Mouse (Mus musculus) megakaryocyte, embryonic 14.5 days (primary cell): ENCODE results near the gene Lrrc7. TPM values are rescaled to one million over a fixed set of nuclear protein-coding genes. Genes with fewer than 3 reads are reported as not detected.

ENCODE experiments used
- H3K27me3 ChIP-seq: replicated peaks from 2 replicates; pipeline ENCODE3; 2012; ENCODE audit warnings: inconsistent platforms
- H3K36me3 ChIP-seq: replicated peaks from 2 replicates; pipeline ENCODE3; 2012; ENCODE audit warnings: low read length, inconsistent platforms, mixed read lengths
- H3K4me1 ChIP-seq: 2 replicates; pipeline ENCODE4 v1.6.1; 2012; ENCODE audit warnings: inconsistent platforms
- H3K4me3 ChIP-seq: replicated peaks from 2 replicates; pipeline ENCODE3; 2012; ENCODE audit warnings: moderate library complexity, mild to moderate bottlenecking, inconsistent platforms
- H3K9me3 ChIP-seq: 2 replicates; pipeline ENCODE4 v1.6.1; 2012; ENCODE audit warnings: inconsistent platforms
- FLI1 ChIP-seq: IDR thresholded peaks from 2 replicates; pipeline ENCODE4 v1.6.1; 2012; ENCODE audit warnings: low read length, inconsistent platforms, mixed read lengths
- GATA1 ChIP-seq: IDR thresholded peaks from 3 replicates; pipeline ENCODE4 v1.6.1; 2012; ENCODE audit warnings: mixed read lengths, low read length, inconsistent platforms, borderline replicate concordance
- polyA plus RNA-seq: library from polyadenylated mRNA; stranded (reverse); fragments of >175 nt; gene quantifications from 2 replicates; pipeline ENCODE4 v1.2.3, GENCODE M21; 2012; ENCODE audit warnings: low replicate concordance; ENCODE audit not compliant: insufficient read depth

Lrrc7 gene
- polyA plus RNA-seq, result not detected in 2 replicates

- Histone ChIP-seq H3K4me3 (no peak within 1 kb of the TSS), H3K9me3 (0 out of 2 replicates have a peak, but pooled peaks cover 3% of the 10 kb centered on the region)
- TF ChIP-seq GATA1 (no peak), FLI1 (no peak)
Observed at GRCm38 (mm10) chr3:158561987-158562360, at the start of gene Lrrc7. Gene Lrrc7, minus strand, starts transcription at chr3:158562221.

GRCm38 (mm10) chr3:158607065-158607464, 45.0 kb upstream of the Lrrc7 start:
- Histone ChIP-seq H3K4me1 (no peaks in the 10 kb centered on the region), H3K27me3 (no peaks in the 10 kb centered on the region), H3K36me3 (no peaks in the 10 kb centered on the region), H3K9me3 (peaks cover 7% of the 10 kb centered on the region), H3K4me3 (no peak overlapping the region)
- TF ChIP-seq GATA1 (no peak), FLI1 (no peak)

More at GRCm38 (mm10) chr3:158561987-158562360, at the start of gene Lrrc7:
- peaks cover 7% of the 10 kb centered on the region; the same call in 1 of the 2 replicates for H3K4me1 ChIP-seq
- peaks cover 35% of the 10 kb centered on the region for H3K27me3 ChIP-seq
- H3K36me3 ChIP-seq, result no peaks in the 10 kb centered on the region

- Histone ChIP-seq H3K4me3 (no peak overlapping the region), H3K9me3 (peaks cover 6% of the 10 kb centered on the region), H3K27me3 (no peaks in the 10 kb centered on the region), H3K4me1 (no peaks in the 10 kb centered on the region), H3K36me3 (no peaks in the 10 kb centered on the region)
- TF ChIP-seq FLI1, result no peak
- no peak for TF ChIP-seq GATA1
Observed at GRCm38 (mm10) chr3:158605274-158605673, 43.3 kb upstream of the Lrrc7 start.

GRCm38 (mm10) chr3:158561256-158561986, 600 bp downstream of the Lrrc7 start:
- Histone ChIP-seq H3K4me3 (no peak overlapping the region), H3K9me3 (0 out of 2 replicates have a peak, but pooled peaks cover 3% of the 10 kb centered on the region), H3K4me1 (peaks cover 7% of the 10 kb centered on the region; the same call in 1 of the 2 replicates), H3K27me3 (peaks cover 35% of the 10 kb centered on the region), H3K36me3 (no peaks in the 10 kb centered on the region)
- no peak for TF ChIP-seq GATA1
- no peak for TF ChIP-seq FLI1

GRCm38 (mm10) chr3:158560891-158561255, 1.1 kb downstream of the Lrrc7 start:
- 0 out of 2 replicates have a peak, but pooled peaks cover 3% of the 10 kb centered on the region for H3K9me3 ChIP-seq
- H3K4me1 ChIP-seq, result peaks cover 7% of the 10 kb centered on the region; the same call in 1 of the 2 replicates
- H3K27me3 ChIP-seq, result peaks cover 35% of the 10 kb centered on the region
- TF ChIP-seq FLI1 (no peak), GATA1 (no peak)
- no peaks in the 10 kb centered on the region for H3K36me3 ChIP-seq
- H3K4me3 ChIP-seq, result no peak overlapping the region

- no peak for TF ChIP-seq GATA1
- TF ChIP-seq FLI1, result no peak
Observed at GRCm38 (mm10) chr3:158559691-158560650, 2.0 kb downstream of the Lrrc7 start.

GRCm38 (mm10) chr3:158559131-158559658, 2.8 kb downstream of the Lrrc7 start:
- no peak for TF ChIP-seq GATA1
- no peak for TF ChIP-seq FLI1
- H3K4me1 ChIP-seq, result peaks cover 7% of the 10 kb centered on the region; the same call in 1 of the 2 replicates
- H3K36me3 ChIP-seq, result no peaks in the 10 kb centered on the region
- H3K4me3 ChIP-seq, result no peak overlapping the region
- H3K9me3 ChIP-seq, result 0 out of 2 replicates have a peak, but pooled peaks cover 3% of the 10 kb centered on the region
- H3K27me3 ChIP-seq, result peaks cover 35% of the 10 kb centered on the region

More at GRCm38 (mm10) chr3:158559691-158560650, 2.0 kb downstream of the Lrrc7 start:
- Histone ChIP-seq H3K27me3 (peaks cover 35% of the 10 kb centered on the region), H3K4me1 (peaks cover 7% of the 10 kb centered on the region; the same call in 1 of the 2 replicates), H3K9me3 (0 out of 2 replicates have a peak, but pooled peaks cover 3% of the 10 kb centered on the region), H3K36me3 (no peaks in the 10 kb centered on the region), H3K4me3 (no peak overlapping the region)

GRCm38 (mm10) chr3:158558631-158559030, 3.4 kb downstream of the Lrrc7 start:
- H3K36me3 ChIP-seq, result no peaks in the 10 kb centered on the region
- peaks cover 35% of the 10 kb centered on the region for H3K27me3 ChIP-seq
- H3K9me3 ChIP-seq, result 0 out of 2 replicates have a peak, but pooled peaks cover 3% of the 10 kb centered on the region
- no peak overlapping the region for H3K4me3 ChIP-seq
- TF ChIP-seq GATA1, result no peak
- no peak for TF ChIP-seq FLI1
- peaks cover 7% of the 10 kb centered on the region; the same call in 1 of the 2 replicates for H3K4me1 ChIP-seq

GRCm38 (mm10) chr3:158554280-158554679, 7.7 kb downstream of the Lrrc7 start:
- H3K4me1 ChIP-seq, result no peaks in the 10 kb centered on the region
- peaks cover 2% of the 10 kb centered on the region for H3K27me3 ChIP-seq
- no peaks in the 10 kb centered on the region for H3K36me3 ChIP-seq
- no peaks in the 10 kb centered on the region for H3K9me3 ChIP-seq
- TF ChIP-seq GATA1, result no peak
- TF ChIP-seq FLI1, result no peak
- no peak overlapping the region for H3K4me3 ChIP-seq

GRCm38 (mm10) chr3:158552105-158552504, 9.9 kb downstream of the Lrrc7 start:
- no peaks in the 10 kb centered on the region for H3K27me3 ChIP-seq
- TF ChIP-seq FLI1 (no peak), GATA1 (no peak)
- no peaks in the 10 kb centered on the region for H3K4me1 ChIP-seq
- no peaks in the 10 kb centered on the region for H3K9me3 ChIP-seq
- no peak overlapping the region for H3K4me3 ChIP-seq
- no peaks in the 10 kb centered on the region for H3K36me3 ChIP-seq
